Mouse (Mus musculus): ENCODE data around the gene Rab5if. TPM values are rescaled to one million over a fixed set of nuclear protein-coding genes. Genes with fewer than 3 reads are reported as not detected.
"Not testable (repeated sequence)": the region's sequence is repeated elsewhere in the genome, so short reads cannot be mapped to it uniquely, and the experiment has no call there.

Gene Rab5if
- polyA plus RNA-seq, 1 experiment from 2014 or later, result 190 TPM

- Histone ChIP-seq H3K4me2 (no peak overlapping the region), H3K36me3 (peaks cover 60% of the 10 kb centered on the region), H3K9ac (replicated peaks) (no peak overlapping the region), H3K27me3 (no peaks in the 10 kb centered on the region), H3K4me1 (replicated peaks) (no peaks in the 10 kb centered on the region), H3K9me3 (no peaks in the 10 kb centered on the region), H3K27ac (no peak overlapping the region), H3K4me3 (replicated peaks) (no peak overlapping the region)
- no peak for ATAC-seq (ENCODE audit: insufficient number of reproducible peaks, insufficient read depth, low FRiP score, low TSS enrichment, low read depth)
- 93% methylated on average over 8 of the region's 8 CpGs for WGBS
These were observed 11.3 kb downstream of the Rab5if start for GRCm38 (mm10) chr2:156874047-156874759.

DNA sequence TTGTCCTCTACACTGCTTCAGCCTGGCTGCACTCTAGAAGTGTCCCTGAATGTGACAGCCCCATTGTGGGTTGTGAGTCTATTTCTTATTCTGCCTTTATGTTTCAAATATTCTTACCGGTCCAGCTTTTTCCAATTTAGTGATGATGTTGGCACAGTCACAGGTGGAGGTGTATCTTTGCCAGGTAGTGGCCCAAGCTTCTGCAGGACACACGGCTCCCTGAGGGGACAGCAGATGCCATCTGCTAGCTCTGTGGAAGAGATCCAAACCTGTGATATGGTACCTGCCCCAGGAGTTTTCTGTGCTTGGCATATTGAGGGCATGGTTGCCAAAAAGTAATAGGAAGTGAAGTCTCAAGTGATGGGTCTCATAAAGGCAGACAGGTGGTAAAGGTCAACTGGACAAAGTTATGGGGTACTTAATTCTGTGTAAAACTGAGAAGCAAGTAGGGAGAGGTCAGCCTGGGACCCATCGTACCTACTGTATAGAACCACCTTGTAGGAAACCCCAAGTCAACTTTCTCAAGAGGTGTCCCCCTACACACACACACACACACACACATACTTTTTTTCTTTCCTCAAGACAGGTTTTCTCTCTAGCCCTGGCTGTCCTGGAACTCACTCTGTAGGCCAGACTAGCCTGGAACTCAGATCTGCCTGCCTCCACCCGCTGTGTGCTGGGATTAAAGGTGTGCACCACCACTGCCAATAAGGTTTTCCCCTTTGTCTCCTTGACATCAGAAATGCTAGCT, 12.0 kb downstream of the Rab5if start:
- Histone ChIP-seq H3K4me1 (replicated peaks) (no peaks in the 10 kb centered on the region), H3K4me3 (replicated peaks) (no peak overlapping the region), H3K9ac (replicated peaks) (no peak overlapping the region), H3K9me3 (no peaks in the 10 kb centered on the region), H3K4me2 (no peak overlapping the region), H3K27ac (no peak overlapping the region), H3K27me3 (no peaks in the 10 kb centered on the region), H3K36me3 (peaks cover 52% of the 10 kb centered on the region)
- ATAC-seq (ENCODE audit: insufficient number of reproducible peaks, insufficient read depth, low FRiP score, low TSS enrichment, low read depth), result no peak
- 94% methylated on average over 4 of the region's 4 CpGs for WGBS

- Histone ChIP-seq H3K9ac (replicated peaks) (no peak overlapping the region), H3K4me1 (replicated peaks) (no peaks in the 10 kb centered on the region), H3K36me3 (peaks cover 27% of the 10 kb centered on the region), H3K4me3 (replicated peaks) (no peak overlapping the region), H3K9me3 (no peaks in the 10 kb centered on the region), H3K27ac (no peak overlapping the region), H3K27me3 (no peaks in the 10 kb centered on the region), H3K4me2 (no peak overlapping the region)
- 54% methylated on average over 9 of the region's 9 CpGs for WGBS
- no peak for ATAC-seq (ENCODE audit: insufficient number of reproducible peaks, insufficient read depth, low FRiP score, low TSS enrichment, low read depth)
These were observed 14.8 kb downstream of the Rab5if start for GRCm38 (mm10) chr2:156877726-156878125.

DNA sequence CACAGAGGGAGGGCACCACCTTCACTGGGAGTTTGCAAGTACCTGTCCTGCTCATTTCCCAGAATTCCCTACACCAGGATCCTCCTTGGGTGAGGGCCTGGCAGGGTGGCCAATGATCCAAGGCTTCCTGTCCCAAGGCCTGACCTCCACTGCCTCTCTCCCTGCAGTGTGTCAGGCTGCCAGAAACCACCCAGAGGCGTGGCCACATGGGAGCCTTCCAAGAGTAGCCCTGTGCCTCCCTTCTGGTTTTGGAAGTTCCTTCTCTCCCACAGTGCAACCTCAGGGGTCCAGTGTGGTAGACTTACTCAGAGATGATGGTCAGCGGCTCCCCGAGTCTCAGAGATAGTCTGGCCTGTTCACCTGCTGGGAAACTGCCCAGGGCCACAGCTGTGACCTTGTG, 16.6 kb downstream of the Rab5if start:
- no peak overlapping the region for H3K4me2 ChIP-seq

GRCm38 (mm10) chr2:156882431-156883001, 19.6 kb downstream of the Rab5if start:
- H3K4me3 ChIP-seq (replicated peaks), result no peak overlapping the region
- H3K27ac ChIP-seq, result no peak overlapping the region
- no peak overlapping the region for H3K9ac ChIP-seq (replicated peaks)
- WGBS, result 46% methylated on average over 10 of the region's 10 CpGs
- H3K4me1 ChIP-seq (replicated peaks), result no peaks in the 10 kb centered on the region
- no peak for ATAC-seq (ENCODE audit: insufficient number of reproducible peaks, insufficient read depth, low FRiP score, low TSS enrichment, low read depth)
- H3K36me3 ChIP-seq, result no peaks in the 10 kb centered on the region
- H3K9me3 ChIP-seq, result no peaks in the 10 kb centered on the region
- no peak overlapping the region for H3K4me2 ChIP-seq
- H3K27me3 ChIP-seq, result no peaks in the 10 kb centered on the region

More for the DNA sequence above, 16.6 kb downstream of the Rab5if start:
- no peak overlapping the region for H3K27ac ChIP-seq
- H3K9ac ChIP-seq (replicated peaks), result no peak overlapping the region
- H3K27me3 ChIP-seq, result no peaks in the 10 kb centered on the region
- no peak for ATAC-seq (ENCODE audit: insufficient number of reproducible peaks, insufficient read depth, low FRiP score, low TSS enrichment, low read depth)
- no peaks in the 10 kb centered on the region for H3K9me3 ChIP-seq
- H3K36me3 ChIP-seq, result peaks cover 9% of the 10 kb centered on the region
- H3K4me1 ChIP-seq (replicated peaks), result no peaks in the 10 kb centered on the region
- 83% methylated on average over 3 of the region's 3 CpGs for WGBS
- no peak overlapping the region for H3K4me3 ChIP-seq (replicated peaks)

DNA sequence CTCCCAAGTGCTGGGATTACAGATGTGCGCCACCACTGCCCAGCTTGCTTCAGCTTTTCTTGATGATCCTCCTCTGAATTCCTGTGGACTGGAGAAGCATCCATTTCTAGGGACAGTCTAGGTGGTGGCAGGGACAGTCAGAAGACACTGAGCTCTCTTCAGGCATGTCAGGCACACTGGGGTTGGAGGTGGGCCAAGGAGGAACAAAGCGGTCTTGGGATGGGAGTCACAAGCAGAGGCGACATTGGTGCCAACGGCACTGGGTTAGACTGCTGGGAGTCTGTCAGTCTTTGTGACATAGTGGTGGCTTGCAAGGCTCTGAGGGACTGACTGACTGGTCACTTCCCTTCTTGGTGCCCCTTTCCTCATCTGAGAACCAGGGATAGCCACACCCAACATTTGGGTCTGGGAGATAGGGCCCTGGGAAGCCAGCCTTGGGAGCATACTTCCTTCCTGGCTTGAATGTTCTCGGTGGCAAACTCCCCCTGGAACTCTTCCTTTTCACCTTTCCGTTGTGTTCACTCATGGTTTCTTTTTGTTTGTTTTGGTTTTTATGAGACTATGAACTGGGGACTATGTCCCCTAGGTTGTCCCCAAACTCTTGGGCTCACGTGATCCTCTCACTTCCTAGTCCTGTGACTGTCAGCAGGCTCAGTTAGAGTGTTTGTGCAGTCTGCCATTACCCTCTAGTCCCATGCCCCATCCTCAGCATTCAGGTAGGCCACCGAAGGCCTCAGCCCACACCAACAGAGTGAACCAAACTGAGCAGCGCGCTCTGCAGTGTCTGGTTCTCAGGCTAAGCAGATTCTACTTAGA, 21.7 kb downstream of the Rab5if start:
- no peak overlapping the region for H3K4me2 ChIP-seq
- H3K9me3 ChIP-seq, result no peaks in the 10 kb centered on the region
- no peaks in the 10 kb centered on the region for H3K27me3 ChIP-seq
- H3K9ac ChIP-seq (replicated peaks), result no peak overlapping the region
- ATAC-seq (ENCODE audit: insufficient number of reproducible peaks, insufficient read depth, low FRiP score, low TSS enrichment, low read depth), result no peak
- H3K27ac ChIP-seq, result no peak overlapping the region
- no peak overlapping the region for H3K4me3 ChIP-seq (replicated peaks)
- no peaks in the 10 kb centered on the region for H3K4me1 ChIP-seq (replicated peaks)
- H3K36me3 ChIP-seq, result no peaks in the 10 kb centered on the region
- WGBS, result 91% methylated on average over 10 of the region's 10 CpGs

GRCm38 (mm10) chr2:156885666-156886065, 22.7 kb downstream of the Rab5if start:
- not testable (repeated sequence) for H3K4me3 ChIP-seq (replicated peaks); H3K4me1 ChIP-seq (replicated peaks)
- WGBS, result 57% methylated on average over 2 of the region's 2 CpGs

GRCm38 (mm10) chr2:156886084-156886631, 23.2 kb downstream of the Rab5if start:
- Histone ChIP-seq H3K4me3 (replicated peaks) (no peak overlapping the region), H3K36me3 (no peaks in the 10 kb centered on the region), H3K4me1 (replicated peaks) (no peaks in the 10 kb centered on the region), H3K9ac (replicated peaks) (no peak overlapping the region), H3K4me2 (no peak overlapping the region), H3K27me3 (no peaks in the 10 kb centered on the region), H3K9me3 (no peaks in the 10 kb centered on the region), H3K27ac (no peak overlapping the region)
- ATAC-seq (ENCODE audit: insufficient number of reproducible peaks, insufficient read depth, low FRiP score, low TSS enrichment, low read depth), result no peak
- WGBS, result 70% methylated on average over 10 of the region's 10 CpGs

More at GRCm38 (mm10) chr2:156885666-156886065, 22.7 kb downstream of the Rab5if start:
- H3K27me3 ChIP-seq; H3K9me3 ChIP-seq; ATAC-seq (ENCODE audit: insufficient number of reproducible peaks, insufficient read depth, low FRiP score, low TSS enrichment, low read depth); H3K4me2 ChIP-seq; H3K36me3 ChIP-seq; H3K27ac ChIP-seq; H3K9ac ChIP-seq (replicated peaks): not testable (repeated sequence)

DNA sequence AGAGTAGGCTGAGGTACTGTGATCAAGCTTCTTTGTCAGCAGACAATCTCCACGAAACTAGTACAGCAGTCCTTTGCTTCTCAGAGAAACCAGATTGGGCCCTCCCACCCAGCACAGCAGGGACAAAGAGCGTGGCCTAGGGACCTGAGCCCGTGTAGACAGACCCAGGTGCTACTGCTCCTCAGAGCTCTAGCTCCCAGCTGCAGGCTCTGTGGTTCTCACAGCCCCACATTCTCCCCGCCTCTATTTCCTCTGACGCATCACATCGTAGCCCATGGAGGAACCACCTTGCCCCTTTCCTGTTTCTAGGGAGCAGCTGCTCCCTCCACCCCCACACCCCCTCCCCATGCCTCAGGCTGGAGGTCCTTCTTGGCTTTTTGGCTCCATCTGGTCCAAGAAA, 24.1 kb downstream of the Rab5if start, which contains the start of gene Sla2:
Sla2 (minus strand) TSS at position 176 of the 400 bp plus-strand sequence.
- WGBS, result 56% methylated on average over 6 of the region's 6 CpGs

DNA sequence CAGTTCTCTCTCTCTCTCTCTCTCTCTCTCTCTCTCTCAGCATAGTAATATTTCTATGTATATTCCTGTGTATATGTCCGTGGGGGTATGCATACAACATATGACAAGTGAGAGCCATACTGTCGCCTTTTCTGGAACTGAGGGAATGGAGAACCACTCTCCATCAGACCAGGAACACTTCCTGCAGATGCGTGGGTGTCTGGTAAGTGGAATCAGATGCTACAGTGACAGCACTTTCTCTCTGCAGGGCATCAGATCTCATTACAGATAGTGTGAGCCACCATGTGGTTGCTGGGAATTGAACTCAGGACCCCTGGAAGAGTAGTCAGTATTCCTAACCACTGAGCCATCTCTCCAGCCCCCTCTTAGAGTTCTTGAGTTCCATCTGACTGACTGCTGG, 25.6 kb downstream of the Rab5if start:
- ATAC-seq (ENCODE audit: insufficient number of reproducible peaks, insufficient read depth, low FRiP score, low TSS enrichment, low read depth), result no peak
- no peak overlapping the region for H3K27ac ChIP-seq
- H3K4me1 ChIP-seq (replicated peaks), result no peaks in the 10 kb centered on the region
- no peak overlapping the region for H3K4me2 ChIP-seq
- H3K27me3 ChIP-seq, result no peaks in the 10 kb centered on the region
- no peaks in the 10 kb centered on the region for H3K36me3 ChIP-seq
- H3K9ac ChIP-seq (replicated peaks), result no peak overlapping the region
- H3K4me3 ChIP-seq (replicated peaks), result no peak overlapping the region
- 60% methylated on average over 3 of the region's 3 CpGs for WGBS
- no peaks in the 10 kb centered on the region for H3K9me3 ChIP-seq

More for the DNA sequence above, 24.1 kb downstream of the Rab5if start, which contains the start of gene Sla2:
- Histone ChIP-seq H3K4me2 (no peak within 1 kb of the TSS), H3K4me3 (replicated peaks) (no peak within 1 kb of the TSS), H3K9ac (replicated peaks) (no peak within 1 kb of the TSS), H3K9me3 (no peaks in the 10 kb centered on the region), H3K36me3 (no peaks in the 10 kb centered on the region), H3K27ac (no peak within 1 kb of the TSS), H3K27me3 (no peaks in the 10 kb centered on the region), H3K4me1 (replicated peaks) (no peaks in the 10 kb centered on the region)
- ATAC-seq (ENCODE audit: insufficient number of reproducible peaks, insufficient read depth, low FRiP score, low TSS enrichment, low read depth), result no peak
